In genomic region chr7:110647559-110648454, GRCm38 (mm10) we compare ENCODE assay signal across 15 mouse cellular contexts. TPM values are rescaled to one million over a fixed set of nuclear protein-coding genes. Genes with fewer than 3 reads are reported as not detected.
A peak's percentile ranks its signal among the peaks of the same experiment; 100 is the strongest.
DNase-seq lines count a peak whose midpoint lies in the region; ATAC-seq and TF ChIP-seq lines count a peak whose summit lies in the region.
"Had no signal": no experiment of that assay in that cellular context is flagged by ENCODE, and none has a peak within 500 bp of the region (broad histone marks: within the 10 kb centered on the region; RNA-seq: fewer than 3 reads in every experiment).

No protein-coding gene starts in this region.

- no peak for ATAC-seq in heart, embryonic 16.5 days (replicated peaks; ENCODE audit: extremely low read depth, insufficient read depth, low FRiP score)
- ATAC-seq: activated CD4-positive, CD25-positive, alpha-beta regulatory T cell, adult 4 months; CD4-positive, CD25-positive, alpha-beta regulatory T cell, adult 4 months had no signal

- no peak overlapping the region for H3K9ac ChIP-seq in heart, embryonic 16.5 days (ENCODE audit: low read length)
- H3K9ac ChIP-seq: hindbrain, embryonic 13.5 days; limb, embryonic 13.5 days; lung, embryonic 14.5 days; neural tube, embryonic 13.5 days had no signal

- no peak overlapping the region; the same call in 1 of the 2 replicates for H3K27ac ChIP-seq in heart, embryonic 16.5 days (ENCODE audit: low read length)
- peak overlapping the region; percentile 30; the same call in 1 of the 2 replicates for H3K27ac ChIP-seq in embryonic fibroblast, embryonic 13.5 days (ENCODE audit: insufficient read depth, low read length)
- H3K27ac ChIP-seq: hindbrain, embryonic 13.5 days; limb, embryonic 13.5 days; neural tube, embryonic 13.5 days had no signal

- WGBS in heart, embryonic 16.5 days, result 60% methylated on average over 15 of the region's 15 CpGs

- no peak for DNase-seq in heart, postnatal 36 days
- DNase-seq in NIH3T3 (ENCODE audit: low read depth), result peak; percentile 38
- DNase-seq in left cerebral cortex, postnatal 4 days, result no peak
- DNase-seq in cerebellum, adult 9-10 months, result no peak
- DNase-seq: cerebellum, adult 18-20 months; thymus, adult 2 months had no signal

- no peak for TF ChIP-seq CTCF in embryonic fibroblast, embryonic 13.5 days (IDR thresholded peaks at IDR 0.05; ENCODE audit: borderline replicate concordance, insufficient read depth, low read length)

- no peaks in the 10 kb centered on the region for H3K36me3 ChIP-seq in heart, embryonic 16.5 days (ENCODE audit: control insufficient read depth, insufficient read depth)
- H3K36me3 ChIP-seq in myocyte (ENCODE audit: control insufficient read depth, insufficient read depth), result no peaks in the 10 kb centered on the region
- H3K36me3 ChIP-seq: hindbrain, embryonic 13.5 days; limb, embryonic 13.5 days; neural tube, embryonic 13.5 days had no signal

- H3K4me3 ChIP-seq in heart, embryonic 16.5 days (ENCODE audit: low read length), result no peak overlapping the region
- H3K4me3 ChIP-seq in embryonic fibroblast, embryonic 13.5 days (ENCODE audit: insufficient read depth, low read length), result no peak overlapping the region
- H3K4me3 ChIP-seq in myocyte, result no peak overlapping the region
- H3K4me3 ChIP-seq: hindbrain, embryonic 13.5 days; limb, embryonic 13.5 days; neural tube, embryonic 13.5 days had no signal

- no peak for TF ChIP-seq POLR2A in embryonic fibroblast, embryonic 13.5 days (IDR thresholded peaks at IDR 0.05; ENCODE audit: low read depth, low read length)
- no peak for TF ChIP-seq POLR2A in myocyte (IDR thresholded peaks at IDR 0.05; ENCODE audit: insufficient read length, low read depth)

- peak overlapping the region; percentile 4; the same call in 1 of the 2 replicates for H3K4me2 ChIP-seq in heart, embryonic 16.5 days (ENCODE audit: low read depth, low read length)
- peak overlapping the region; percentile 1 for H3K4me2 ChIP-seq in myocyte (ENCODE audit: low read depth)
- H3K4me2 ChIP-seq: hindbrain, embryonic 13.5 days; limb, embryonic 13.5 days; lung, embryonic 14.5 days; neural tube, embryonic 13.5 days had no signal

- peaks cover 6% of the 10 kb centered on the region for H3K9me3 ChIP-seq in heart, embryonic 16.5 days (replicated peaks; ENCODE audit: control insufficient read depth, low read length)
- H3K9me3 ChIP-seq: limb, embryonic 13.5 days; neural tube, embryonic 13.5 days had no signal

- no peaks in the 10 kb centered on the region for H3K27me3 ChIP-seq in heart, embryonic 16.5 days (ENCODE audit: control insufficient read depth, insufficient read depth, low read length)
- H3K27me3 ChIP-seq in myocyte (ENCODE audit: control insufficient read depth, insufficient read depth, insufficient read length), result no peaks in the 10 kb centered on the region
- H3K27me3 ChIP-seq: limb, embryonic 13.5 days had no signal

- no peak overlapping the region for H3ac ChIP-seq in myocyte (ENCODE audit: control insufficient read depth, insufficient read length)

- intact Hi-C loops in heart, postnatal 36 days (cut with DNase I), result loop anchor here (2.0 to 10.0 kb wide), 3 partner anchors 41 to 483 kb away; no protein-coding TSS in a partner anchor
- intact Hi-C loops in left cerebral cortex, postnatal 4 days (cut with DNase I), result loop anchor here (5.0 kb wide), 1 partner anchor 361 kb away; no protein-coding TSS in a partner anchor

- peaks cover 6% of the 10 kb centered on the region for H3K4me1 ChIP-seq in heart, embryonic 16.5 days (ENCODE audit: control insufficient read depth, insufficient read depth, low read length)
- H3K4me1 ChIP-seq in embryonic fibroblast, embryonic 13.5 days (ENCODE audit: control insufficient read depth, insufficient read depth, low read length), result peaks cover 14% of the 10 kb centered on the region
- H3K4me1 ChIP-seq: hindbrain, embryonic 13.5 days; neural tube, embryonic 13.5 days had no signal

- H3K79me2 ChIP-seq in myocyte (ENCODE audit: control insufficient read depth, insufficient read depth), result no peaks in the 10 kb centered on the region

TF ChIP-seq in myocyte, 11 proteins besides CTCF, POLR2A, EP300 and RAD21:
- TF ChIP-seq USF1 (IDR thresholded peaks at IDR 0.05; ENCODE audit: low read depth) (no peak), SRF (IDR thresholded peaks at IDR 0.05; ENCODE audit: control insufficient read depth, insufficient read length, low read depth) (no peak), MAX (IDR thresholded peaks at IDR 0.05; ENCODE audit: low read depth) (no peak), MYOD1 (IDR thresholded peaks at IDR 0.05; ENCODE audit: control insufficient read depth in 1 of 3, insufficient read length in 2 of 3, low read depth in 2 of 3) (no peak), TCF3 (IDR thresholded peaks at IDR 0.05; ENCODE audit: insufficient read length, low read depth) (no peak), REST (IDR thresholded peaks at IDR 0.05; ENCODE audit: insufficient read depth, insufficient read length) (no peak), TCF12 (IDR thresholded peaks at IDR 0.05; ENCODE audit: insufficient read depth, poor library complexity, severe bottlenecking) (no peak), E2F4 (IDR thresholded peaks at IDR 0.05; ENCODE audit: insufficient read depth) (no peak), POLR2AphosphoS2 (IDR thresholded peaks at IDR 0.05; ENCODE audit: insufficient read length, low read depth) (no peak), CEBPB (IDR thresholded peaks at IDR 0.05; ENCODE audit: insufficient read depth, poor library complexity, severe bottlenecking) (no peak), MYOG (IDR thresholded peaks at IDR 0.05; ENCODE audit: control insufficient read depth in 1 of 3, insufficient read depth in 1 of 3, insufficient read length in 2 of 3, low read depth in 2 of 3) (no peak)

RNA-seq across cellular contexts. Expression of gene Adm, which starts 20.3 kb away (rescaled TPM):
- polyA plus RNA-seq in heart, embryonic 16.5 days (2015; fragmentation: Nextera tagmentation; extraction: Ambion mirVana), result 22.6 and 25.8 TPM in 2 replicates
- total RNA-seq in heart, postnatal 36 days (2021), result 10 to 100 TPM in 1 of 2 experiments, 1 to 10 TPM in 1; 8.3 to 10.2 TPM
- 23.5 and 38.5 TPM in 2 replicates for polyA plus RNA-seq in embryonic fibroblast, embryonic 13.5 days (2011; ENCODE audit: insufficient read length, low read depth, missing spikeins)
- 1.2 TPM for polyA plus RNA-seq in myocyte (2012; fragmentation: generic; extraction: Trizol)
- total RNA-seq in left cerebral cortex, postnatal 4 days (2021), result 1 to 10 TPM; 2.3 to 2.6 TPM
- polyA plus RNA-seq: activated CD4-positive, CD25-positive, alpha-beta regulatory T cell, adult 4 months; CD4-positive, CD25-positive, alpha-beta regulatory T cell, adult 4 months had no signal

RNA-seq across cellular contexts. Expression of gene Sbf2, which starts 33.1 kb away (rescaled TPM):
- polyA plus RNA-seq in heart, embryonic 16.5 days (2015; fragmentation: Nextera tagmentation; extraction: Ambion mirVana), result 30.8 and 35.0 TPM in 2 replicates
- 10 to 100 TPM; 52.6 to 54.1 TPM for total RNA-seq in heart, postnatal 36 days (2021)
- 55.5 and 66.2 TPM in 2 replicates for polyA plus RNA-seq in embryonic fibroblast, embryonic 13.5 days (2011; ENCODE audit: insufficient read length, low read depth, missing spikeins)
- 11.3 TPM for polyA plus RNA-seq in myocyte (2012; fragmentation: generic; extraction: Trizol)
- 100 to 1,000 TPM; 141 to 177 TPM for total RNA-seq in left cerebral cortex, postnatal 4 days (2021)

Comparison
In these comparisons a context has a peak if more than half of its experiments do, and no peak if none do; other contexts are left out.
1. RNA of gene Adm, which starts 20.3 kb away (polyA plus RNA-seq): 22.6 to 25.8 TPM in heart, embryonic 16.5 days and 23.5 to 38.5 TPM in embryonic fibroblast, embryonic 13.5 days; 1.2 TPM in myocyte (single experiment); every median in the first group is over 10 times any median in the second.